Mouse (Mus musculus) hindbrain, embryonic 12.5 days (tissue): ENCODE results near the gene Rabgef1. TPM values are rescaled to one million over a fixed set of nuclear protein-coding genes. Genes with fewer than 3 reads are reported as not detected.

Experiments
- ATAC-seq: fragments of 200-750 bp; cut with Nextera tagmentation; 2 replicates; pipeline ENCODE4 v1.8.0; 2017; ENCODE audit warnings: moderate TSS enrichment; ENCODE audit not compliant: low FRiP score
- H3K27ac ChIP-seq: fragments of 300-500 bp; sonication (generic); 2 replicates; pipeline ENCODE4 v1.5.1; 2016; ENCODE audit warnings: mild to moderate bottlenecking
- H3K27me3 ChIP-seq: fragments of 300-500 bp; sonication (generic); 2 replicates; pipeline ENCODE4 v1.6.1; 2016; ENCODE audit warnings: mild to moderate bottlenecking
- H3K36me3 ChIP-seq: fragments of 300-500 bp; sonication (generic); 2 replicates; pipeline ENCODE4 v1.6.1; 2016; ENCODE audit warnings: mild to moderate bottlenecking
- H3K4me1 ChIP-seq: fragments of 300-500 bp; sonication (generic); 2 replicates; pipeline ENCODE4 v1.6.1; 2016
- H3K4me2 ChIP-seq: fragments of 300-500 bp; sonication (generic); replicated peaks from 2 replicates; pipeline ENCODE4 v1.6.1; 2016; ENCODE audit warnings: mild to moderate bottlenecking
- H3K4me3 ChIP-seq: fragments of 300-500 bp; sonication (generic); 2 replicates; pipeline ENCODE4 v1.5.1; 2016; ENCODE audit warnings: mild to moderate bottlenecking
- H3K9ac ChIP-seq: fragments of 300-500 bp; sonication (generic); 2 replicates; pipeline ENCODE4 v1.6.1; 2016; ENCODE audit warnings: mild to moderate bottlenecking, moderate library complexity
- H3K9me3 ChIP-seq: fragments of 300-500 bp; sonication (generic); replicated peaks from 2 replicates; pipeline ENCODE4 v1.6.1; 2016; ENCODE audit warnings: mild to moderate bottlenecking
- WGBS: fragments of 180-500 bp; shearing (Covaris S2); methylation state at CpG from one replicate; pipeline ENCODE4 v1.1.7; 2016; 5-methylcytosine and 5-hydroxymethylcytosine counted together
- polyA plus RNA-seq: library from polyadenylated mRNA; unstranded; fragments of >200 nt; fragmentation: Nextera tagmentation; extraction: Ambion mirVana; gene quantifications from 2 replicates; pipeline ENCODE4 v1.2.1, GENCODE M21; 2016

The Rabgef1 gene
- polyA plus RNA-seq, 1 experiment from 2014 or later: 33.3 TPM

DNA sequence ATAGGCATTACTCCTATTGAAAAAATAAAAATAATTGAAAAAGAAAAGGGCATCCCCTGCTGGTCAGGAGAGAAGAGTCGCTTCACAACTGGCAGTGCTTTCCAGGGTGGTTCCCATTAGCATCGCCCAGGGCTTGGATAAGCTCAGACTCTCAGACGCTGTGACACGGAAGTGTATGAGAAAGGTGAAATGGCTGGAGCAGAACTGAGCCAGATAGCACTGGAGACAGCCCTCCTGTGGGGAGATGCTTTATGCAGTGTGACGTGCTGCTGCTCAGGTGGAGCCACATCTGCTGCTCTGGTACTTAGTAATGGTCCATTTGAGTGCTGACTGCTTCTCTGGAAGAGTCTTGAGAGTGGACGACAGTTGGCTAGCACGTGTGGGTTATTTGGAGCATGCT is 8.8 kb downstream of the Rabgef1 start:
- ATAC-seq: no peak
- no peaks in the 10 kb centered on the region for H3K9me3 ChIP-seq
- H3K4me2 ChIP-seq: no peak overlapping the region
- 70% methylated on average over 7 of the region's 7 CpGs for WGBS
- H3K27ac ChIP-seq: no peak overlapping the region
- no peaks in the 10 kb centered on the region for H3K4me1 ChIP-seq
- no peaks in the 10 kb centered on the region for H3K27me3 ChIP-seq
- no peak overlapping the region for H3K4me3 ChIP-seq
- no peaks in the 10 kb centered on the region for H3K36me3 ChIP-seq
- H3K9ac ChIP-seq: no peak overlapping the region

DNA sequence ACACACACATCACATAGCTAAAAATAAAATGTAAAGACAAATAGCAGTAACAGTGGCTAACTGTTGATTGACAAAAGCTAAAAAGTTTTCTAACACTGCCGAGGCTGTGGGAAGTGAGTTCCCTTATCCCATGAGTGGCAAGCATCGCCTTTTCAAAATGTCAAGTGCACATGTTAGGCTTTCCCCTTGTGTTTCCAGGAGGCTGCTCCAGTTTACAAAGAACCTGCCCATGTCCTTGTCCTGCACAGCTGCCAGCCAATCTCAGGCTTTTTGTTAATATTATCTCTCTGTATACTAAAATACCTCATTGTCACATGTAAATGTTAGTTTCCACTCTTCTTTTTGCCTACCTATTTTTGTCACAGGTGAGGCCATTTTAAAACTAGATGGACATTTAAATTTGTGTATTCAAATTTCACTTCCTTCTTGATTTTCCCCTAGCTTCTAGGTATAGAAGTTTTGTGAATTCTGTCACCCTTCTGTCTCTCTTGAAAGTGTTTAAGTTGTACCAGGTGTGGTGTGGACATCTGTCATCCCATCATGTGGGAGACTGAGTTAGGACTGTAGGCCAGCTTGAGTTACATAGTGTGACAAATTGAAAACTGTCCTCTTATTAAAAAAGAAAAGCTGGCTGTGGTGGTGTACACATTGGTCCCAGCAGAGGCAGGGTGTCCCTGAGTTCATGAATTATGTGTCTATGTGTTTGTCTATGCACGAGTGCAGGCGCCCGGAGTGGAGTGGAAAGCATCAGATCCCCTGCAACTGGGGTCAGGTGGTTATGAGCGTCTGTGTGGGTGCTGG is 10.3 kb downstream of the Rabgef1 start:
- WGBS: 90% methylated on average over 6 of the region's 6 CpGs
- no peak overlapping the region for H3K4me3 ChIP-seq
- H3K4me1 ChIP-seq: peaks cover 2% of the 10 kb centered on the region; the same call in 1 of the 2 replicates
- H3K9ac ChIP-seq: no peak overlapping the region
- H3K27ac ChIP-seq: no peak overlapping the region
- no peaks in the 10 kb centered on the region for H3K27me3 ChIP-seq
- no peaks in the 10 kb centered on the region for H3K9me3 ChIP-seq
- H3K4me2 ChIP-seq: no peak overlapping the region
- H3K36me3 ChIP-seq: no peaks in the 10 kb centered on the region
- no peak for ATAC-seq

DNA sequence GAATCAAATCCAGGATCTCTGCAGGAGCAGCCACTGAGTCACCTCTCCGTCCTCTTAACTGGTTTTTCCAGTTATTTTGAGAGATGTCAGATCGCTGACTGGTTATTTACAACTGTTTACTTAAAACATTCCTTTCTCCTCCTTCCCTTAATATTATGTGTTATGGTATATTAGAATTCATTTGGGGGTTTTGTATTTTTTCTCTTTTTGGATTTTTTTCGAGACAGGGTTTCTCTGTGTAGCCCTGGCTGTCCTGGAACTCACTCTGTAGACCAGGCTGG is 10.9 kb downstream of the Rabgef1 start:
- 91% methylated on average over 3 of the region's 3 CpGs for WGBS
- Histone ChIP-seq H3K36me3 (no peaks in the 10 kb centered on the region), H3K4me1 (peaks cover 6% of the 10 kb centered on the region; the same call in 1 of the 2 replicates), H3K9ac (no peak overlapping the region), H3K27me3 (no peaks in the 10 kb centered on the region), H3K27ac (no peak overlapping the region), H3K4me2 (no peak overlapping the region), H3K4me3 (no peak overlapping the region), H3K9me3 (no peaks in the 10 kb centered on the region)
- ATAC-seq: no peak

DNA sequence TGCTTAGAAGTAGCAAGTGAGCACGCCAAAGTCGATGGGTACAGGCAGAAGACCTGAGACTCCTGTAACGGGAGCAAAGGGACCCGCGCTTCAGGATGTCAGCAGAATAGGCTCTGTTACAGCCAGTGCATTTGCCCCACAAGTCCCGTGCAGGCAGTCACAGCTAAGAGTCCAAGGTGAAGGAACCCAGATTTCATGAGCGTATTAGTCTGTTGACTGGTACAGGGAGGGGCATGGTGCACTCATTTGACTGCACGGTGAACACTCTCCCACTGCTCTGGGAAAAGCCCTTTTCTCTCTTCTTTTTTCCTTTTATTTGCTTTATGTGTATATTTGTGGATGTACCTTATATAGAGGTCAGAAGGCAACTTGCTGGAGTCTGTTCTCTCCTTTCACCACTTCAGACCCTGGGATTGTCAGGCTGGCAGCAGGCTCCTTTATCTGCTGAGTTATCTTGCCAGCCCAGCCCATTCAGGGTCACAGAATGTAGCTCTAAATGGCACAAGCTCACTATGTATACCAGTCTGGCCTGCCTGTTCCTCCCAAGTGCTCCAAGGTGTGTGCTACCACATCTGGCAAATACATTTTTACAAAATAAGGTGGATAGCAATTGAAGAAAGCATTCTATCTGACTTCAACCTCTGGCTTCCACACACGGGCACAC is 12.7 kb downstream of the Rabgef1 start:
- Histone ChIP-seq H3K36me3 (0 out of 2 replicates have a peak, but pooled peaks cover 8% of the 10 kb centered on the region), H3K9me3 (no peaks in the 10 kb centered on the region), H3K27ac (no peak overlapping the region), H3K27me3 (no peaks in the 10 kb centered on the region), H3K4me1 (peaks cover 8% of the 10 kb centered on the region; the same call in 1 of the 2 replicates), H3K9ac (no peak overlapping the region), H3K4me3 (no peak overlapping the region), H3K4me2 (no peak overlapping the region)
- WGBS: 90% methylated on average over 9 of the region's 9 CpGs
- no peak for ATAC-seq

DNA sequence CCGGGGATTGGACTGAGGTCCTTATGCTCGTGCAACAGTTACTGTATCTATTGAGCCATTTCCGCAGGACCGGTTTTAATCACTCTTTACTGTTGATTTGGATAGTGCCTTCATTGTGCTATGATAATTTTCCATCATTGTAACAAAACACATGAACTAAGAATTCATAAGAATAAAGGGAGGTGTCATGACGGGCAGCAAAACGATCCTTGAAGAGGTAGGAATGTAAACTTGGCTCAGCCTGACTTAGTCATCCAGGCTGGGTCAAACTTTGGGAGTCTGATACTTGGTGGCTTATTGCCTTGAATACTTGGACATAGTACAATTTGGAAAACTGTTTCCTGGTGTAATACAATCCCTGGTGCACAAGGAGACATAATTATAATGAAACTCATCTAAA is 13.7 kb downstream of the Rabgef1 start:
- Histone ChIP-seq H3K9me3 (no peaks in the 10 kb centered on the region), H3K4me3 (no peak overlapping the region), H3K4me1 (peaks cover 8% of the 10 kb centered on the region; the same call in 1 of the 2 replicates), H3K4me2 (no peak overlapping the region), H3K9ac (no peak overlapping the region), H3K27ac (no peak overlapping the region), H3K27me3 (no peaks in the 10 kb centered on the region), H3K36me3 (peaks cover 18% of the 10 kb centered on the region)
- 91% methylated on average over 6 of the region's 6 CpGs for WGBS
- no peak for ATAC-seq

GRCm38 (mm10) chr5:130187383-130187782 is 15.8 kb downstream of the Rabgef1 start:
- Histone ChIP-seq H3K4me2 (no peak overlapping the region), H3K36me3 (peaks cover 32% of the 10 kb centered on the region), H3K27ac (no peak overlapping the region), H3K4me1 (peaks cover 8% of the 10 kb centered on the region; the same call in 1 of the 2 replicates), H3K4me3 (no peak overlapping the region), H3K9ac (no peak overlapping the region), H3K9me3 (no peaks in the 10 kb centered on the region), H3K27me3 (no peaks in the 10 kb centered on the region)
- 54% methylated on average over 7 of the region's 7 CpGs for WGBS
- ATAC-seq: no peak

DNA sequence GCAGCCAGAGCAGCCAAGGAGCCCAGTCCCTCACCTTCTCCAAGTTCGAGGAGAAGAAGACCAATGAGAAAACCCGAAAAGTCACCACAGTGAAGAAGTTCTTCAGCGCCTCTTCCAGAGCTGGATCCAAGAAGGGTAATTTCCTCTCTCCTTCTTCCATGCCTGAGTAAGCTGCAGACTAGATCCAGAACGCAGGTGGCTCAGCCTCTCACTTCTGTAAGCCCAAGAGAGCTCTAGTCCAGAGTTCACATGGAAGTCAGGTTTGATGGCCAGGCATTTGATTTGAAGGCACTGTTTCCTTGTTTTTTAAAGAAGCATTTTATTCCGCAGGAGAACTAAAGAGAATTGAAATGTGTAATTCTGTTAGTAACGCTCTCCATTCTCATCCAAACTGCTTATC is 19.3 kb downstream of the Rabgef1 start:
- H3K27me3 ChIP-seq: no peaks in the 10 kb centered on the region
- no peak for ATAC-seq
- 92% methylated on average over 6 of the region's 6 CpGs for WGBS
- H3K9ac ChIP-seq: no peak overlapping the region
- H3K4me1 ChIP-seq: peaks cover 8% of the 10 kb centered on the region; the same call in 1 of the 2 replicates
- H3K4me2 ChIP-seq: no peak overlapping the region
- no peak overlapping the region for H3K27ac ChIP-seq
- H3K36me3 ChIP-seq: peaks cover 49% of the 10 kb centered on the region
- no peak overlapping the region for H3K4me3 ChIP-seq
- H3K9me3 ChIP-seq: no peaks in the 10 kb centered on the region

GRCm38 (mm10) chr5:130191865-130192264 is 20.3 kb downstream of the Rabgef1 start:
- ATAC-seq: no peak
- no peak overlapping the region for H3K4me2 ChIP-seq
- peaks cover 7% of the 10 kb centered on the region; the same call in 1 of the 2 replicates for H3K4me1 ChIP-seq
- 93% methylated on average over 6 of the region's 6 CpGs for WGBS
- no peak overlapping the region for H3K4me3 ChIP-seq
- H3K27me3 ChIP-seq: no peaks in the 10 kb centered on the region
- peaks cover 49% of the 10 kb centered on the region for H3K36me3 ChIP-seq
- H3K9me3 ChIP-seq: no peaks in the 10 kb centered on the region
- H3K27ac ChIP-seq: no peak overlapping the region
- no peak overlapping the region for H3K9ac ChIP-seq

DNA sequence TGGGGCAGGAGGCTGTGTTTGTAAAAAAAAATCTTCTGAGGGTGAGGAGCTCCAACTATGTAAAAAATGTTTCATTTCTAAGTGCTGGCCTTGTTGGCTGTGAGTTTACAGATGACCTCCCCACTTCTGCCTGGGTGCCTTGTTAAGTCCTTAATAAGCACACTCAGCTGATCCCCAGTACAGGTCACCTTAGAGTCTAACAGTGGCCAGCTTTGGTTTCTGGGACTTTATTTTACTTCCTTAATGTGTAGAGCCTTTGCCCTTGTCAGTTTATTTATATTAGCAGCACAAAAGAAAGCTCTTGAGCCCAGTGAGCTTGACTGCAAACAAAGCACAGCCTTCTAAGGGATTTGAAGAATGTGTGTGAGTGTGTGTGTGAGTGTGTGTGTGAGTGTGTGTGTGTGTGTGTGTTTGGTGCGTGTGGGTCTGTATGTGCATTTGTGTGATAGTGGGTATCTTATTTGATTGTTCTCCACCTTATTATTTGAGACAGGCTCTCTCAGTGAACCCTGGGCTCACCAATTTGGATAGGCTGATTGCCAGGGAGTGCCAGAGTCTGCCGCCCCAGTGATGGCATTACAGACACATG is 20.9 kb downstream of the Rabgef1 start:
- peaks cover 52% of the 10 kb centered on the region for H3K36me3 ChIP-seq
- 90% methylated on average over 2 of the region's 2 CpGs for WGBS
- H3K27ac ChIP-seq: no peak overlapping the region
- H3K4me2 ChIP-seq: no peak overlapping the region
- H3K9ac ChIP-seq: no peak overlapping the region
- no peak for ATAC-seq
- 0 out of 2 replicates have a peak, but pooled peaks cover 2% of the 10 kb centered on the region for H3K4me1 ChIP-seq
- no peaks in the 10 kb centered on the region for H3K27me3 ChIP-seq
- no peaks in the 10 kb centered on the region for H3K9me3 ChIP-seq
- H3K4me3 ChIP-seq: no peak overlapping the region

GRCm38 (mm10) chr5:130193760-130194159 is 22.2 kb downstream of the Rabgef1 start:
- Histone ChIP-seq H3K4me1 (no peaks in the 10 kb centered on the region), H3K36me3 (peaks cover 61% of the 10 kb centered on the region), H3K9ac (no peak overlapping the region), H3K27ac (no peak overlapping the region), H3K9me3 (no peaks in the 10 kb centered on the region), H3K4me3 (no peak overlapping the region), H3K4me2 (no peak overlapping the region), H3K27me3 (no peaks in the 10 kb centered on the region)
- ATAC-seq: no peak
- WGBS: 94% methylated on average over 3 of the region's 3 CpGs

- Histone ChIP-seq H3K27ac (no peak overlapping the region), H3K4me1 (no peaks in the 10 kb centered on the region), H3K27me3 (no peaks in the 10 kb centered on the region), H3K9me3 (no peaks in the 10 kb centered on the region), H3K36me3 (peaks cover 50% of the 10 kb centered on the region), H3K9ac (no peak overlapping the region), H3K4me2 (no peak overlapping the region), H3K4me3 (no peak overlapping the region)
- no peak for ATAC-seq
- WGBS: 77% methylated on average over 1 of the region's 1 CpGs
Observed at GRCm38 (mm10) chr5:130196307-130196706, 24.7 kb downstream of the Rabgef1 start.

DNA sequence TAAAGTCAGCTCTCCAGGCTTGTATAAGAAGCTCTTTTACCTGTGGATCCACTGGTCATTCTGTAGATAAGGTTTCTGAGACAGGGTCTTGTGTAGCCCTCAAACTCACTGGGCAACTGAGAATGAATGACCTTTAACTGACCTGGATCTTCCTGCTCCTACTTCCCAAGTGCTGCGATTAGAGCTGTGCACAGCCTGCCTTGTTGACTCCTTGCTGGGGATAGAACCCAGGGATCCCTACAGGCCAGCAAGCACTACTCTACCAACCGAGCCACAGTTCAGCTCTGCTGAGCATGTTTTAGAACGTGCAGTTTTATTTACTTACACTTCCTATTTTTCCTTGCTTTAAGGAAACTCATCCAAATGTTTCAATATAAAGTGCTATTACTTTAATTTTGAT is 25.9 kb downstream of the Rabgef1 start:
- ATAC-seq: no peak
- Histone ChIP-seq H3K4me1 (no peaks in the 10 kb centered on the region), H3K27ac (no peak overlapping the region), H3K9ac (no peak overlapping the region), H3K4me2 (no peak overlapping the region), H3K36me3 (peaks cover 46% of the 10 kb centered on the region), H3K4me3 (no peak overlapping the region), H3K9me3 (no peaks in the 10 kb centered on the region), H3K27me3 (no peaks in the 10 kb centered on the region)
- 92% methylated on average over 3 of the region's 3 CpGs for WGBS
